Mouse (Mus musculus) testis, postnatal 10 days (tissue): ENCODE results near the gene Sltm.
"Not testable (repeated sequence)": the region's sequence is repeated elsewhere in the genome, so short reads cannot be mapped to it uniquely, and the experiment has no call there.

Experiments
- DNase-seq: peaks from one replicate; pipeline ENCODE4 v3.0.0; 2021; ENCODE audit warnings: low spot score

Sltm gene

DNA sequence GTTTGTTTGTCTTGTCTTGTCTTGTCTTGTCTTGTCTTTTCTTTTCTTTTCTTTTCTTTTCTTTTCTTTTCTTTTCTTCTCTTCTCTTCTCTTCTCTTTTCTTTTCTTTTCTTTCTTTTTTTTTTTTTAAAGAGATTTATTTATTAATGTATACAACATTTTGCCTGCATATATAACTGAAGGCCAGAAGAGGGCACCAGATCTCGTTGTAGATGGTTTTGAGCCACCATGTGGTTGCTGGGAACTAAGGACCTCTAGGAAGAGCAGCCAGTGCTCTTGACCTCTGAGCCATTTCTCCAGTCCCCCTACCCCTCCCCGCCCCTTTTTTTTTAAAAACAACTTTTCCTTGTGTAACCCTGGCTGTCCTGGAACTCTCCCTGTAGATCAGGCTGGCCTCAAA lies 9.7 kb downstream of the Sltm start:
- DNase-seq = not testable (repeated sequence)

- DNase-seq = no peak
Observed at GRCm38 (mm10) chr9:70555431-70555830, 12.9 kb downstream of the Sltm start.

DNA sequence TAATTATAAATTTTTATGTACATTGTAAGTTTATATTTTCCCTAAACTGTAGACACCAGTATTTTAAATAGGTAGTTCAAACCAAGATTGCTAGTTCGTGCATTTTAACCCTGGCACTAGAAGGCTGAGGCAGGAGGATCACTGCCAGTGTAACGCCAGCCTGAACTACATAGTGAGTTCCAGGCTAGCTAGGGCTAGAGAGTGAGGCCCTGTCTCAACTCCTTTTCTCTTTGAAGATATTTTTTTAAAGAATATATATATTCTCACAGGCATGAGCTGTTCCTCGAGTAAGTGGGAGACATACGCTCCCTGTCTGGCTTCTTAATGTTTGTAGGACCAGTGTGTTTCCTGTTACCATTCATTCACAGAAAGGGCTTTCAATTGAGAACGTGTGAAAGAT lies 14.2 kb downstream of the Sltm start:
- no peak for DNase-seq

DNA sequence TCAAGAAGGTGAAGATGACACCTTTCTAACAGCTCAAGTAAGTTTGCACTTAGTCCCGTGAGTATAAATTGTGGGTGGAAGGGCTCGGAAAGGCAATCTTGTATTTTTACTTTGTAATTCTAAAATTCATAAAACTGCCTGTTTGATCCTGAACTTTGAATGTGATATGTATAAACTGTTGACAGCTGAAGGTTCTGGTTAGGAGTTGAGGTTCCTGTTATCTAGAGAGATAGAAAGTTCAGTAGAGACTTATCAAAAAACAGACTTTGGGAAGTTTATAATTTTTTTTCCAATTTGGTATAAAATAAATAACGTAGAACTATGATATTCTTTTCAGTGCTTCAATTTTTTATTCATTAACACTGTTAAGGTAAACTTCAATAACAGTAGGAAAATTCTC lies 20.3 kb downstream of the Sltm start:
- no peak for DNase-seq

- DNase-seq = no peak
Observed at GRCm38 (mm10) chr9:70567651-70568050, 25.1 kb downstream of the Sltm start.

- DNase-seq = no peak
Observed at GRCm38 (mm10) chr9:70570351-70570750, 27.8 kb downstream of the Sltm start.

- no peak for DNase-seq
Observed at GRCm38 (mm10) chr9:70578123-70578522, 35.6 kb downstream of the Sltm start.

DNA sequence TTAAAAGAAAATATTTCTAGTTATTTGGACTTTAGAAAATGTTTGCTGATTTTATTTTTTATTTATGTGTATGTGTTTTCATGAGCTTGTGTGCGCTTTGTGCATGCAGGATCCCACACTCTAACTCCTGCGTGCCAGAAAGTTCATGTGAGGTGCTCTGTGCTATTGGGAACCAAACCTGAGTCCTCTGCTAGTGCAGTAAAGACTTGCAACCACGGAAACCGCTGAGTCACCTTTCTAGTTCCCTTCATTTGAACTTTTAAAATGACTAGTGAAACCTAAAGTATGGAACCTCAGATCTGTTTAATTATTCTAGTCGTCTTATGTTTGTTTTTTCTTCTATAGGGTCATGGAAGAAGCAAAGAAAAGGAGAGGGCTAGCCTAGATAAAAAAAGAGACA lies 38.4 kb downstream of the Sltm start:
- no peak for DNase-seq

DNA sequence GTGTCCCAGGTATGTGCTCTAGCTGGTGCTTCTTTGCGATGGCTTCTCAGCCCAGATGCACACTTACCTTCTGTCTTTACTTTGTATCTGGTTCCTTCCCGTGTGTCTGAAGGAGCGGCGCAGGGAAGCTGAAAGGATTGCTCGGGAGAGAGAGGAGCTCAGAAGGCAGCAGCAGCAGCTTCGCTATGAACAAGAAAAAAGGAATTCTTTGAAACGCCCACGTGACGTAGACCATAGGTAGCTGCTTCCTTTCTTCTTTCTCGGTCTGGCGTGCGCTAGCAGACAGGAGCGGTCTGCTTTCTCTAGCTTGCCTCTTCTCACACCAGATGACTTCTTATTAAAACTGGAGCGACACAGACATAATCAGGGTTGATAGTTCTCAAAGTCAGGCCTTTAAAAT lies 42.1 kb downstream of the Sltm start:
- no peak for DNase-seq

- no peak for DNase-seq
Observed at GRCm38 (mm10) chr9:70585172-70585571, 42.6 kb downstream of the Sltm start.

- no peak for DNase-seq
Observed at GRCm38 (mm10) chr9:70587171-70587570, 44.6 kb downstream of the Sltm start.

DNA sequence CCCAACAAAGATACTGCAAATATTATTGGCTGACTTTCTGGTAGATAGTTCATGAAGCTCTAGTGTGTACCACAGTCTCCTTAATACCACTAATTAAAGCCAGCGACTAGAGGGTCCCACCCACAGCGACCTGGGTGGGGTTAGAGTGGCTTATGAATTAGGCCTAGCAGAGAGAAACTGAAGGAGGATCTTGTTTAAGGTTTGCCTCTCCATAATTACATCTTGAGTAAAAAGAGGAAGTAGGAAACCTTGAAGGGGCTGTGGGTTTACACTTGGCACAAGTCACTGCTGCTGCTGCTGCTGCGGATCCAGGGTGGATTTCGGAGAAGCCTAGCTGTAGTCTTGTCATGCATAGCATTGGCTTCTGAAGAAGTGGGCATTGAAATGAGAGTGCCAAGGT lies 48.2 kb downstream of the Sltm start:
- DNase-seq = no peak

DNA sequence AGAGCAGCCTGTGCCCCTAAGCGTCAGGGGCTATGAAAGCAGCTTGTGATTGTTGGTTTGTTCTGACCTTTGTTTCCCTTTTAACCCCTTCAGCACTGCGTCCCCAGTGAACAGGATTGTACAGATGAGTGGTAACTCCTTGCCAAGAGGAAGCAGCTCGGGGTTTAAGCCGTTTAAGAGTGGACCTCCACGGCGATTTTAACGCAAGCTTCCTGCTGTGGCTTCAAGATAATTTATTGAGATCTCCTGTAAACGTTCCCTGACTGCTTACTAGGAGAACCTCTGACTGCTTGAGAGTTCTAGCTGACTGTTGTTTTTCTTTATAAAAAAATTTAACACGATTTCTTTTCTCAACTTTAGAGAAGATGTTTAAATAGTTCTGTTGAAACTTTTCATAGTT lies 48.9 kb downstream of the Sltm start:
- DNase-seq = no peak

- DNase-seq = no peak
Observed at GRCm38 (mm10) chr9:70598271-70598670, 55.7 kb downstream of the Sltm start.

DNA sequence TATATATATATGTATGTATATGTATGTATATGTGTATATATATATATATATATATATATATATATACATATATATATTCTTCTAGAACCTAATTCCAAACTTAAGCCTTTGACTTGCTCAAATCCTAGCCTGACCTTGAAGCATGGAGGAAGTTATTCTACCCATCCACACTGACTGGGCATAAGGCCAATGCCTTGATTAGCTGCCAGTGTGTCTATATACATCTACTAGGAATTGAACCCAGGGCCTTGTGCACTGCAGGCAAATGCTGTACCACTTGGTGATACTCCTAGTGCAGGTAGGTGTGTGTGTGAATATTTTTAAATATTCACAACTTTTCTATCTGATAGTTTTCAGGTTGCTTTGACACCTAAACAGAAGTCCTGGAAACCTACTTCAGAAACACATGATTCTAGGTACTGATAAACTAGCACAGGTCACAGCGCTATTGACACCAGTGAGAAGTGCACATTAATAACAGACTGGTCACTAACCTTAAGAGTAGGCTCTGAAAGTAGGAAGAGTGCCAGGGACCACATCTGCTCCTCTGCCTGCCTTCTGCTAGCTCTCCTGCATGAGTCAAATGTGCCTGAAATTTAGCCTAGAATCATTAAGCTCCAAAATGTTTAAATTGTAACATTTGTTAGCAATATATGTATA lies 59.8 kb downstream of the Sltm start:
- DNase-seq = no peak

- no peak for DNase-seq
Observed at GRCm38 (mm10) chr9:70611026-70611673, 68.6 kb downstream of the Sltm start.

GRCm38 (mm10) chr9:70629711-70630110 lies 87.2 kb downstream of the Sltm start:
- no peak for DNase-seq

- no peak for DNase-seq
Observed at GRCm38 (mm10) chr9:70631665-70632064, 89.1 kb downstream of the Sltm start.

DNA sequence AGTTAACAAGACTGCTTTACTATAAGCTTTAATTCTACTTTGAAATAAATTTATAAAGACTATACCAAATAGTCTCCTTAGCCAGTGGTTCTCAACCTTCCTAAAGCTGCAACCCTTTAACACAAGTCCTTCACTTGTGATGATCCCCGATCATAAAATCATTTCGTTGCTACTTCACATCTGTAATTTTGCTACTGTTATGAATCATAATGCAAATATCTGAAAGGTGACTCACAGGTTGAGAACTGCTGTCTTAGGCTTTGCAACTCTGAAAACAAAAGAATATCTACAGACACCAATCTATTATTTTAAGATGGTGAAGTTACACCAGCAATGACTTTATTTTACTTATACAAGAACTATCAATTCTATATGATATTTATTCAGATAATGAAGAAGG lies 94.2 kb downstream of the Sltm start:
- no peak for DNase-seq
